Mouse (Mus musculus) ovary, postnatal 36 days (tissue): ENCODE measurements at regions not wholly inside any gene's neighbourhood (a gene's known extent, or its start where the extent isn't known, plus 50 kb on each side); places are given as distances from the start of the nearest gene placed in this dataset.

Experiments
- DNase-seq: peaks from one replicate; pipeline ENCODE4 v3.0.0; 2022; ENCODE audit warnings: low spot score, mixed read lengths

DNA sequence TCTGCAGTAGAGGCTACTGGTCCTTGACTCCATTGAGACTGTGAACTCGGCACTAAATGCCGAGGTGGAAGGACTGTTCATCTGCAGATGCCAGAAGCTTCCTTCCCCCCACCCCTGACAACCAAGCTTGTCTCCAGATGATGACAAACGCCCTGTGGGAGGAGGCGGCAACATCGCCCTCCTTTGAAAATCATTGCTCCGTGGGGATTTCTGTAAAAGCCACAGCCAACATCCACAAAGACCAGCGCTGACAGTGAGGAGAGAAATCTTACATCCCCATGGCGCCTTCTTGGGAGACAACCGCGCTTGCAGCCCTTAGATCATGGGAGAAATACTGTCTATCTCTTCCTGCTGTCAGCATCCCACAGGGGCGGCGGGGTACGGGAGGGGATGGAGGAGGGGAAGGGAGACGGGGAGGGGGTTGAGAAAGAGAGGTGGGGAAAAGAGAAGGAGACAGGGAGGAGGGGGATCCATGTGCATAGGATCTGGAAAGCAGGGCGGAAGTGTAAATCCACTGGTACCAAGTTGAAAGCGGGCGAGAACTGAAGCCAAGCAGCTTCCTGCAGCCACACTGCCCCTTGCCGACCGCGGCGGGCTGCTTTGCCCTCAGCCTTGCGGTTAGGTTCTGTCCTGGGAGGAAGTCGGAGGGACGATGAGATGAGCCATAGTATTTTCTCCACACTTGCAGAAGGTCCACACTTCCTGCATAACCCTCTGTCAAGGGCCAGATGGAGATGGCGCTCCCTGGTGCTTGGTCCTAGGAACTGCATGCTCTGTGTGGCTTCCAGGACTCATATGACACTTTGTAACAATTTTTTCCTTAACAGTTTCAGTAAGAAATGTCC, 72.9 kb downstream of the Cryba4 start:
- DNase-seq: no peak

DNA sequence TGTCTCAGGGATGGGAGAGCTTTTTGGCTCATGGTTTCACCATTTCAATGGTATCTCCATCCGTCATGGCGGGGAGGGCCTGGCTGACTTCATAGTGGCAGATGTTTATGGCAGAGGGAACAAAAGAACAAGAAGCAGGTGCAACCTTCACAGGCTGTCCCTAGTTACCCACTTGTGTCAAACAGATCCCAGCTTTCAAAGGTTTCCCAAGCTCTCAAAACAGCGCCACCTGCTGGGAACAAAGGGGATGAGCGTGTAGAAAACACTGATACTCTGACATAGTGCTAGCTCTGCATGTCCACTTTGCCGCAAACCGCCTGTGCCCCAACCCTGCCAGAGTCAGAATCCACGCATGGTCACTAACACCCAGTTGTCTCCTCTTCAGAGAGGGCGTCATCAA, 69.5 kb downstream of the Cryba4 start:
- DNase-seq: no peak

DNA sequence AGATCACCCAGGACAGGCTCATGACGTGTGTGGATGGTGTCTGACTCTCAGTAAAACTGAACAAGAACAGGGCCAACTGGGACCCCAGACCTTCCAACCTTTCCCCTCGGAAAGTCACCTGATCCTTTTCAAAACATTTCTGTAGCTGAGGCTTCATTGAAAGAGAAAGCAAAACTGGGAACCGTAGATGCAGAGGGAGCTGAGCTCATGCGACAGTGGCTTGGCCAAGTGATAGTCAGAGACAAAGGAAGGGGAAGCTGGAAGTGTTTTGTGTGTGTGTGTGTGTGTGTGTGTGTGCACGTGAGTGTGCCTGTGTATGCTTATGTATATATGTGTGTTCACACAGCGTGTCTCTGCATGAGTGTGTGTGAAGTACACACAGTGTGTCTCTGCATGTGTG, 56.7 kb downstream of the Cryba4 start:
- DNase-seq: no peak
